Mouse (Mus musculus) urinary bladder, postnatal 25 days (tissue): Measurements from ENCODE around the gene Bcl2a1d.
"Not testable (repeated sequence)": the region's sequence is repeated elsewhere in the genome, so short reads cannot be mapped to it uniquely, and the experiment has no call there.

ENCODE experiments used
- DNase-seq: peaks from one replicate; pipeline ENCODE4 v3.0.0; 2022; ENCODE audit warnings: low spot score

Gene Bcl2a1d

DNA sequence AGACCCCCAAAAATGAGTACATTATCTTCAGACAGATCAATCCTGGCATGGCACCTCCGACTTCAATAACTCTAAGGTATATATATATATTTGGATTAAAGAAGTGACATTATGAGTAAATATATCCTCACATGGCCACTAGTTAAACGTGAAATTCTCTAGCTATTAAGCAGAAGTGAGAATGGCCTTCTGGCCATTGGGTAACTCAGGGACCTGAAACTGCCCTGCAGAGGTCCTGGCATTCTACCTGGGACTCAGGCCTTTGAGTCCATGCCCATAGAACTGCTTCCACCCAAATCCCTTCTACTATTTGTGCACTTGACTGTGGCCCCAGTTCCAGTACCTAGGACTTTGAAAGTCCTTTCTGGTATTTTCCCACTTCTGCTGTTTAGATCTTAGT is 40.4 kb downstream of the Bcl2a1d start:
- not testable (repeated sequence) for DNase-seq

DNA sequence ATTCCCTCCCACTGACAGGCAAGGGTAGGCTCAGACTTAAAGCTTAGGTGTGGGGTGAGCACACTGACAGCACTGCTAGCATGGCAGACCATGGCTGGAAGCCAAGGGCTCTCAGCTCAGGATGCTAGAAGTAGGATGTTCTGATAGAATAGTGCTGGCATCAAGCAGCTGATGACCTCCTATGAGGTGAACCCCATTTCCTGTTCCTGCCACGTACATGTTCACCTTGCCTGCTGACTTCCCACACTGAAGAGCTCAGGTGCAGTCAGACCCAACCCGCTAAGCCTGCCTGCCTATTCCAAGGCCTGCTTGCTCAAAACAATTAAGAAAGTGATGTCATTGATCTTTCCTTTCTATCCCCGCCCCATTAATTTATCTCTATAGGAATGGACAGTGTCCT is 42.3 kb downstream of the Bcl2a1d start:
- not testable (repeated sequence) for DNase-seq

DNA sequence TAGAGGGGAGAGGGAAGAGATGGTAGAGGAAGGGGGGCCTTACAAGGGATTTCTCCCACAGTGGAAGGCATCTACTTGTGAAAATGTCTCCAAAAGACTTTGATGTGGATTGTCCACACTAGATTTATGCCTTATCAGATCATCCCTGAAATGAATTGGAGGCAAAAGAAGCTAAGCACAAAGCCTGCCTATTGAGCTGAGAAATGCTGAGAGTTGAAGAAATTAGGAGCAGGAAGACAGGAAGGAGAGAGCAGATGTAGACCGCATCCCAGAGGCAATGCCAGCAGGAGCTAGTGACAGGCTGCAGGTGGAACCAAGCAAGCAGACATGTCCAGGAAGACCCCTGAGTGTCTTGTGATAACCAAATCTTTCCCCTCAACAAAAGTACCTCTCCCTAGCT is 45.0 kb downstream of the Bcl2a1d start:
- not testable (repeated sequence) for DNase-seq
